Mouse (Mus musculus): ENCODE data around the gene Gm17359. TPM values are rescaled to one million over a fixed set of nuclear protein-coding genes. Genes with fewer than 3 reads are reported as not detected.

Gene Gm17359
- total and polyA plus RNA-seq, 2 experiments from 2014 or later, result not detected

- Histone ChIP-seq H3K9ac (replicated peaks; ENCODE audit: low read depth, low read length) (no peak overlapping the region), H3K4me2 (ENCODE audit: low read depth, low read length) (no peak overlapping the region), H3K4me1 (ENCODE audit: control insufficient read depth, insufficient read depth) (no peaks in the 10 kb centered on the region), H3K9me3 (replicated peaks; ENCODE audit: control insufficient read depth, low read length) (no peaks in the 10 kb centered on the region), H3K27ac (ENCODE audit: low read depth) (no peak overlapping the region), H3K36me3 (replicated peaks; ENCODE audit: control insufficient read depth, insufficient read depth, low read length) (no peaks in the 10 kb centered on the region), H3K4me3 (ENCODE audit: low read depth, low read length) (no peak overlapping the region), H3K27me3 (ENCODE audit: control insufficient read depth, insufficient read depth, low read length) (no peaks in the 10 kb centered on the region)
- WGBS, result 61% methylated on average over 4 of the region's 4 CpGs
- TF ChIP-seq EP300 (IDR thresholded peaks at IDR 0.05; ENCODE audit: low read depth) (no peak), CTCF (IDR thresholded peaks at IDR 0.05; ENCODE audit: low read depth) (no peak)
- no peak for ATAC-seq (ENCODE audit: insufficient read depth, low read depth)
- no peak for DNase-seq (ENCODE audit: low spot score)
These were observed 44.9 kb downstream of the Gm17359 start for GRCm38 (mm10) chr3:79381398-79381797.

GRCm38 (mm10) chr3:79385434-79386029 lies 49.1 kb downstream of the Gm17359 start:
- Histone ChIP-seq H3K4me2 (ENCODE audit: low read depth, low read length) (no peak overlapping the region), H3K9ac (replicated peaks; ENCODE audit: low read depth, low read length) (no peak overlapping the region), H3K36me3 (replicated peaks; ENCODE audit: control insufficient read depth, insufficient read depth, low read length) (no peaks in the 10 kb centered on the region), H3K27me3 (ENCODE audit: control insufficient read depth, insufficient read depth, low read length) (no peaks in the 10 kb centered on the region), H3K4me1 (ENCODE audit: control insufficient read depth, insufficient read depth) (no peaks in the 10 kb centered on the region), H3K4me3 (ENCODE audit: low read depth, low read length) (no peak overlapping the region), H3K9me3 (replicated peaks; ENCODE audit: control insufficient read depth, low read length) (no peaks in the 10 kb centered on the region), H3K27ac (ENCODE audit: low read depth) (no peak overlapping the region)
- no peak for DNase-seq (ENCODE audit: low spot score)
- WGBS, result 29% methylated on average over 8 of the region's 8 CpGs
- TF ChIP-seq EP300 (IDR thresholded peaks at IDR 0.05; ENCODE audit: low read depth) (no peak), CTCF (IDR thresholded peaks at IDR 0.05; ENCODE audit: low read depth) (no peak)
- ATAC-seq (ENCODE audit: insufficient read depth, low read depth), result no peak

GRCm38 (mm10) chr3:79389081-79389480 lies 52.6 kb downstream of the Gm17359 start:
- ATAC-seq (ENCODE audit: insufficient read depth, low read depth) (no peak), DNase-seq (ENCODE audit: low spot score) (no peak)
- no peak overlapping the region for H3K9ac ChIP-seq (replicated peaks; ENCODE audit: low read depth, low read length)
- H3K4me1 ChIP-seq (ENCODE audit: control insufficient read depth, insufficient read depth), result no peaks in the 10 kb centered on the region
- no peak overlapping the region for H3K27ac ChIP-seq (ENCODE audit: low read depth)
- H3K4me3 ChIP-seq (ENCODE audit: low read depth, low read length), result no peak overlapping the region
- H3K4me2 ChIP-seq (ENCODE audit: low read depth, low read length), result no peak overlapping the region
- no peaks in the 10 kb centered on the region for H3K9me3 ChIP-seq (replicated peaks; ENCODE audit: control insufficient read depth, low read length)
- WGBS, result 71% methylated on average over 4 of the region's 4 CpGs
- no peak for TF ChIP-seq CTCF (IDR thresholded peaks at IDR 0.05; ENCODE audit: low read depth)
- TF ChIP-seq EP300 (IDR thresholded peaks at IDR 0.05; ENCODE audit: low read depth), result no peak
- no peaks in the 10 kb centered on the region for H3K36me3 ChIP-seq (replicated peaks; ENCODE audit: control insufficient read depth, insufficient read depth, low read length)
- no peaks in the 10 kb centered on the region for H3K27me3 ChIP-seq (ENCODE audit: control insufficient read depth, insufficient read depth, low read length)

- DNase-seq (ENCODE audit: low spot score) (no peak), ATAC-seq (ENCODE audit: insufficient read depth, low read depth) (no peak)
- Histone ChIP-seq H3K36me3 (replicated peaks; ENCODE audit: control insufficient read depth, insufficient read depth, low read length) (no peaks in the 10 kb centered on the region), H3K27me3 (ENCODE audit: control insufficient read depth, insufficient read depth, low read length) (no peaks in the 10 kb centered on the region), H3K4me2 (ENCODE audit: low read depth, low read length) (no peak overlapping the region), H3K4me3 (ENCODE audit: low read depth, low read length) (no peak overlapping the region), H3K27ac (ENCODE audit: low read depth) (no peak overlapping the region), H3K4me1 (ENCODE audit: control insufficient read depth, insufficient read depth) (no peaks in the 10 kb centered on the region), H3K9me3 (replicated peaks; ENCODE audit: control insufficient read depth, low read length) (no peaks in the 10 kb centered on the region), H3K9ac (replicated peaks; ENCODE audit: low read depth, low read length) (no peak overlapping the region)
- 59% methylated on average over 4 of the region's 4 CpGs for WGBS
- TF ChIP-seq EP300 (IDR thresholded peaks at IDR 0.05; ENCODE audit: low read depth) (no peak), CTCF (IDR thresholded peaks at IDR 0.05; ENCODE audit: low read depth) (no peak)
These were observed 64.1 kb downstream of the Gm17359 start for GRCm38 (mm10) chr3:79400552-79400951.

GRCm38 (mm10) chr3:79402056-79402455 lies 65.6 kb downstream of the Gm17359 start:
- ATAC-seq (ENCODE audit: insufficient read depth, low read depth), result no peak
- H3K9me3 ChIP-seq (replicated peaks; ENCODE audit: control insufficient read depth, low read length), result no peaks in the 10 kb centered on the region
- no peak overlapping the region for H3K4me3 ChIP-seq (ENCODE audit: low read depth, low read length)
- no peak for DNase-seq (ENCODE audit: low spot score)
- no peaks in the 10 kb centered on the region for H3K4me1 ChIP-seq (ENCODE audit: control insufficient read depth, insufficient read depth)
- H3K27me3 ChIP-seq (ENCODE audit: control insufficient read depth, insufficient read depth, low read length), result no peaks in the 10 kb centered on the region
- H3K36me3 ChIP-seq (replicated peaks; ENCODE audit: control insufficient read depth, insufficient read depth, low read length), result no peaks in the 10 kb centered on the region
- WGBS, result 89% methylated on average over 8 of the region's 8 CpGs
- no peak overlapping the region for H3K4me2 ChIP-seq (ENCODE audit: low read depth, low read length)
- H3K9ac ChIP-seq (replicated peaks; ENCODE audit: low read depth, low read length), result no peak overlapping the region
- no peak overlapping the region for H3K27ac ChIP-seq (ENCODE audit: low read depth)
- TF ChIP-seq CTCF (IDR thresholded peaks at IDR 0.05; ENCODE audit: low read depth), result no peak

- Histone ChIP-seq H3K4me3 (ENCODE audit: low read depth, low read length) (no peak overlapping the region), H3K9ac (replicated peaks; ENCODE audit: low read depth, low read length) (no peak overlapping the region), H3K4me2 (ENCODE audit: low read depth, low read length) (no peak overlapping the region), H3K27me3 (ENCODE audit: control insufficient read depth, insufficient read depth, low read length) (no peaks in the 10 kb centered on the region), H3K27ac (ENCODE audit: low read depth) (no peak overlapping the region), H3K9me3 (replicated peaks; ENCODE audit: control insufficient read depth, low read length) (no peaks in the 10 kb centered on the region), H3K36me3 (replicated peaks; ENCODE audit: control insufficient read depth, insufficient read depth, low read length) (no peaks in the 10 kb centered on the region), H3K4me1 (ENCODE audit: control insufficient read depth, insufficient read depth) (no peaks in the 10 kb centered on the region)
- no peak for ATAC-seq (ENCODE audit: insufficient read depth, low read depth)
- no peak for DNase-seq (ENCODE audit: low spot score)
- 77% methylated on average over 4 of the region's 4 CpGs for WGBS
- TF ChIP-seq EP300 (IDR thresholded peaks at IDR 0.05; ENCODE audit: low read depth) (no peak), CTCF (IDR thresholded peaks at IDR 0.05; ENCODE audit: low read depth) (no peak)
These were observed 72.1 kb downstream of the Gm17359 start for GRCm38 (mm10) chr3:79408546-79408945.

All from heart, postnatal 0 days (tissue).